In the genomic region with DNA sequence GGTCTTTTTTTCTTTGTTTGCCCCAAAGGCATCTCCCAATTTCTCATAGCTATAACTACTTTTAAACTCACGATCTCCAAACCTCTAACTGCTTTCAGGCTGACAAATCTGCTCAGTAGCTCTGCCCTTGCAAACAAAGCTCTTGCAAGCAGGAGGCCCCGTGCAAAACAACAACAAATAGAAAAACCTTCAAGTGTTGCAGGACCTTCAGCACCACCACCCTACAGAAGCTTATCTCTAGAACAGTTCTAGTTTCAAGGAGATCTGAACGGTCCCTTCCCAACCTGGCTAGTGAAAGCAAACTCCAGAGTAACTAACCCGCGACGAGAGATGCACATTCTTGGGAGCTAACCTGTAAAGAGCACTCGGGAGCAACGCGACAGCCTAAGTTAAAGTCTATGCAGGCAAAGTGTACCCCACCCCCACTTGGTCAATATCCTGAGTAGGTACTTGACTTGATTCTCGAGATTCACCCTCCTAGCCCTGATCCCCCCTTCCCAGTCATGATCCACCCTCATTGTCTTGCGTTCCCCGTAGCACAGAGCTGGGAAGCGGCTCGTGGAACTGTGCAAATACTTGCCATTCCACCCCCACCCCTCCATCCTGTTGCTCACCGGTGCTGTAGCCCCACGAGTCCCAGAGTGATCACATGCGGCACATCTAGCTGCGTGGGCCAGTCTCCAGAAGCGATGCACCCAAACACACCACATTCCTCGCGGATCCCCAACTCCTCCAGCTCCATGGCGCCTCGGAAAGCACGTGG, we compare ENCODE assay signal across 9 mouse cellular contexts. TPM values are rescaled to one million over a fixed set of nuclear protein-coding genes. Genes with fewer than 3 reads are reported as not detected.
DNase-seq lines count a peak whose midpoint lies in the region; ATAC-seq and TF ChIP-seq lines count a peak whose summit lies in the region.
"Had no signal": no experiment of that assay in that cellular context is flagged by ENCODE, and none has a peak within 500 bp of the region (broad histone marks: within the 10 kb centered on the region; RNA-seq: fewer than 3 reads in every experiment).

No protein-coding gene starts in this region.

- peak overlapping the region; percentile 77 for H3K4me3 ChIP-seq in heart, adult 2 months
- H3K4me3 ChIP-seq in embryonic facial prominence, embryonic 11.5 days (ENCODE audit: low read depth, low read length): peak overlapping the region; percentile 65
- H3K4me3 ChIP-seq in intestine, embryonic 14.5 days (ENCODE audit: low read depth, low read length): peak overlapping the region; percentile 81
- peak overlapping the region; percentile 51 for H3K4me3 ChIP-seq in midbrain, embryonic 12.5 days

- peak overlapping the region; percentile 55 for H3K9ac ChIP-seq in heart, adult 2 months (ENCODE audit: low read depth, low read length)
- peak overlapping the region; percentile 78 for H3K9ac ChIP-seq in embryonic facial prominence, embryonic 11.5 days (replicated peaks; ENCODE audit: low read length)
- H3K9ac ChIP-seq in intestine, embryonic 14.5 days (ENCODE audit: low read length): peak overlapping the region; percentile 66
- H3K9ac ChIP-seq in midbrain, embryonic 12.5 days (replicated peaks): peak overlapping the region; percentile 65

- H3K79me2 ChIP-seq in heart, adult 2 months (replicated peaks; ENCODE audit: control insufficient read depth, insufficient read depth, low read length): peaks cover 2% of the 10 kb centered on the region

- DNase-seq in heart, adult 2 months: no peak
- DNase-seq in heart, adult 9 months (ENCODE audit: low spot score in 2 of 2): no peak
- DNase-seq in 3T3-L1 (ENCODE audit: low read depth, low spot score): peak; percentile 60
- DNase-seq in embryonic facial prominence, embryonic 11.5 days (ENCODE audit: low spot score): peak; percentile 51
- no peak for DNase-seq in intestine, embryonic 14.5 days (ENCODE audit: low spot score)
- no peak for DNase-seq in layer of hippocampus, postnatal 14 days (ENCODE audit: low spot score in 2 of 2)
- DNase-seq in cerebellum, adult 9-10 months: no peak

- intact Hi-C loops in heart, adult 2 months (cut with DNase I): loop anchor here (1.0 to 2.0 kb wide), 2 partner anchors 24 to 45 kb away; a partner anchor contains a TSS

- ATAC-seq in embryonic facial prominence, embryonic 11.5 days (replicated peaks; ENCODE audit: insufficient number of reproducible peaks, low FRiP score, low TSS enrichment, low read depth): no peak; the same call in 1 of the 2 replicates
- no peak; the same call in 1 of the 2 replicates for ATAC-seq in intestine, embryonic 14.5 days (replicated peaks; ENCODE audit: low FRiP score, low TSS enrichment, low read depth)
- no peak for ATAC-seq in midbrain, embryonic 12.5 days (ENCODE audit: low FRiP score, low read depth)

- H3K36me3 ChIP-seq in heart, adult 2 months (ENCODE audit: control insufficient read depth, insufficient read depth, low read length): peaks cover 24% of the 10 kb centered on the region
- no peaks in the 10 kb centered on the region for H3K36me3 ChIP-seq in embryonic facial prominence, embryonic 11.5 days (replicated peaks; ENCODE audit: control insufficient read depth, insufficient read depth, low read depth, low read length)
- H3K36me3 ChIP-seq in intestine, embryonic 14.5 days (ENCODE audit: control insufficient read depth, insufficient read depth, low read length): peaks cover 14% of the 10 kb centered on the region; the same call in 1 of the 2 replicates
- 0 out of 2 replicates have a peak, but pooled peaks cover 13% of the 10 kb centered on the region for H3K36me3 ChIP-seq in midbrain, embryonic 12.5 days

- no peak for TF ChIP-seq CTCF in heart, adult 2 months (IDR thresholded peaks at IDR 0.05)

- H3K27ac ChIP-seq in heart, adult 2 months: peak overlapping the region; percentile 76
- peak overlapping the region; percentile 73 for H3K27ac ChIP-seq in embryonic facial prominence, embryonic 11.5 days (replicated peaks; ENCODE audit: low read depth, low read length)
- H3K27ac ChIP-seq in intestine, embryonic 14.5 days (ENCODE audit: low read depth): peak overlapping the region; percentile 81
- peak overlapping the region; percentile 70 for H3K27ac ChIP-seq in midbrain, embryonic 12.5 days (replicated peaks)

- TF ChIP-seq POLR2A in heart, adult 2 months (IDR thresholded peaks at IDR 0.05; ENCODE audit: insufficient read depth, low read depth, low read length): no peak

- 1% methylated on average over 24 of the region's 24 CpGs for WGBS in heart, adult 2 months
- under 1% methylated on average over 24 of the region's 24 CpGs for WGBS in embryonic facial prominence, embryonic 11.5 days
- under 1% methylated on average over 24 of the region's 24 CpGs for WGBS in intestine, embryonic 14.5 days
- under 1% methylated on average over 24 of the region's 24 CpGs for WGBS in midbrain, embryonic 12.5 days

- peaks cover 18% of the 10 kb centered on the region for H3K4me1 ChIP-seq in heart, adult 2 months (ENCODE audit: control insufficient read depth, insufficient read depth, low read length)
- H3K4me1 ChIP-seq in embryonic facial prominence, embryonic 11.5 days (ENCODE audit: control insufficient read depth, insufficient read depth, low read length): no peaks in the 10 kb centered on the region; the same call in 1 of the 2 replicates
- H3K4me1 ChIP-seq in intestine, embryonic 14.5 days (replicated peaks; ENCODE audit: control insufficient read depth, insufficient read depth, low read length): peaks cover 14% of the 10 kb centered on the region
- H3K4me1 ChIP-seq in midbrain, embryonic 12.5 days: peaks cover 29% of the 10 kb centered on the region

- no peaks in the 10 kb centered on the region for H3K9me3 ChIP-seq in embryonic facial prominence, embryonic 11.5 days (replicated peaks; ENCODE audit: control insufficient read depth, low read length)
- no peaks in the 10 kb centered on the region for H3K9me3 ChIP-seq in intestine, embryonic 14.5 days (ENCODE audit: control insufficient read depth, low read length)
- H3K9me3 ChIP-seq in midbrain, embryonic 12.5 days: no peaks in the 10 kb centered on the region

- no peak for TF ChIP-seq EP300 in heart, adult 2 months (IDR thresholded peaks at IDR 0.05; ENCODE audit: insufficient read depth, low read depth, low read length)

- peak overlapping the region; percentile 78 for H3K4me2 ChIP-seq in embryonic facial prominence, embryonic 11.5 days (ENCODE audit: low read depth, low read length)
- H3K4me2 ChIP-seq in intestine, embryonic 14.5 days (ENCODE audit: low read length): peak overlapping the region; percentile 78
- H3K4me2 ChIP-seq in midbrain, embryonic 12.5 days (replicated peaks): peak overlapping the region; percentile 95

- no peaks in the 10 kb centered on the region for H3K27me3 ChIP-seq in heart, adult 2 months (ENCODE audit: control insufficient read depth, insufficient read depth, low read length)
- H3K27me3 ChIP-seq in embryonic facial prominence, embryonic 11.5 days (ENCODE audit: control insufficient read depth, insufficient read depth, low read length): no peaks in the 10 kb centered on the region
- H3K27me3 ChIP-seq in intestine, embryonic 14.5 days (replicated peaks; ENCODE audit: control insufficient read depth, insufficient read depth, low read length): no peaks in the 10 kb centered on the region
- H3K27me3 ChIP-seq in midbrain, embryonic 12.5 days: no peaks in the 10 kb centered on the region

RNA-seq across cellular contexts. Expression of a gene that starts 0.6 kb away (rescaled TPM):
- 100 to 1,000 TPM; 140 to 158 TPM for total RNA-seq in heart, adult 2 months (2021)
- 78.3 and 124 TPM in 2 replicates for polyA plus RNA-seq in heart, adult 2 months (2012; rRNA removed)
- polyA plus RNA-seq in embryonic facial prominence, embryonic 11.5 days (2014; fragmentation: Nextera tagmentation; extraction: Ambion mirVana): 455 and 466 TPM in 2 replicates
- 241 and 252 TPM in 2 replicates for polyA plus RNA-seq in intestine, embryonic 14.5 days (2014; fragmentation: Nextera tagmentation; extraction: Ambion mirVana)
- 288 and 297 TPM in 2 replicates for polyA plus RNA-seq in midbrain, embryonic 12.5 days (2016; fragmentation: Nextera tagmentation; extraction: Ambion mirVana)
- 10 to 100 TPM; 87.7 to 95.4 TPM for total RNA-seq in layer of hippocampus, postnatal 14 days (2021)

RNA-seq across cellular contexts. Expression of a gene that starts 0.9 kb away (rescaled TPM):
- 10 to 100 TPM; 13.3 to 17.6 TPM for total RNA-seq in heart, adult 2 months (2021)
- polyA plus RNA-seq in heart, adult 2 months (2012; rRNA removed): 5.5 and 9.9 TPM in 2 replicates
- 41.9 and 49.6 TPM in 2 replicates for polyA plus RNA-seq in embryonic facial prominence, embryonic 11.5 days (2014; fragmentation: Nextera tagmentation; extraction: Ambion mirVana)
- polyA plus RNA-seq in intestine, embryonic 14.5 days (2014; fragmentation: Nextera tagmentation; extraction: Ambion mirVana): 39.2 and 43.6 TPM in 2 replicates
- 23.7 and 24.3 TPM in 2 replicates for polyA plus RNA-seq in midbrain, embryonic 12.5 days (2016; fragmentation: Nextera tagmentation; extraction: Ambion mirVana)
- 10 to 100 TPM; 13.8 to 14.5 TPM for total RNA-seq in layer of hippocampus, postnatal 14 days (2021)

RNA-seq across cellular contexts. Expression of a gene that starts 24.0 kb away (rescaled TPM):
- total RNA-seq in heart, adult 2 months (2021): 10 to 100 TPM; 51.5 to 56.2 TPM
- polyA plus RNA-seq in heart, adult 2 months (2012; rRNA removed): 16.3 and 37.5 TPM in 2 replicates
- polyA plus RNA-seq in embryonic facial prominence, embryonic 11.5 days (2014; fragmentation: Nextera tagmentation; extraction: Ambion mirVana): 87.4 and 89.5 TPM in 2 replicates
- polyA plus RNA-seq in intestine, embryonic 14.5 days (2014; fragmentation: Nextera tagmentation; extraction: Ambion mirVana): 91.6 and 98.2 TPM in 2 replicates
- 68.0 and 73.4 TPM in 2 replicates for polyA plus RNA-seq in midbrain, embryonic 12.5 days (2016; fragmentation: Nextera tagmentation; extraction: Ambion mirVana)
- total RNA-seq in layer of hippocampus, postnatal 14 days (2021): 100 to 1,000 TPM; 121 to 128 TPM

RNA-seq across cellular contexts. Expression of a gene that starts 45.2 kb away (rescaled TPM):
- 10 to 100 TPM; 12.7 to 16.2 TPM for total RNA-seq in heart, adult 2 months (2021)
- polyA plus RNA-seq in heart, adult 2 months (2012; rRNA removed): 19.9 and 31.8 TPM in 2 replicates
- 17.5 and 18.5 TPM in 2 replicates for polyA plus RNA-seq in embryonic facial prominence, embryonic 11.5 days (2014; fragmentation: Nextera tagmentation; extraction: Ambion mirVana)
- 18.2 and 25.4 TPM in 2 replicates for polyA plus RNA-seq in intestine, embryonic 14.5 days (2014; fragmentation: Nextera tagmentation; extraction: Ambion mirVana)
- 19.9 TPM in 2 replicates for polyA plus RNA-seq in midbrain, embryonic 12.5 days (2016; fragmentation: Nextera tagmentation; extraction: Ambion mirVana)
- total RNA-seq in layer of hippocampus, postnatal 14 days (2021): 10 to 100 TPM; 20.3 to 25.9 TPM

RNA-seq across cellular contexts. Expression of a gene that starts 53.3 kb away (rescaled TPM):
- total RNA-seq in heart, adult 2 months (2021): not detected
- not detected in 2 replicates for polyA plus RNA-seq in heart, adult 2 months (2012; rRNA removed)
- not detected in 2 replicates for polyA plus RNA-seq in embryonic facial prominence, embryonic 11.5 days (2014; fragmentation: Nextera tagmentation; extraction: Ambion mirVana)
- 0.77 TPM in 1 of 2 replicates, not detected in the other for polyA plus RNA-seq in intestine, embryonic 14.5 days (2014; fragmentation: Nextera tagmentation; extraction: Ambion mirVana)
- not detected in 2 replicates for polyA plus RNA-seq in midbrain, embryonic 12.5 days (2016; fragmentation: Nextera tagmentation; extraction: Ambion mirVana)
- total RNA-seq in layer of hippocampus, postnatal 14 days (2021): not detected
- total RNA-seq: gastrocnemius, postnatal 4 days had no signal

Comparison
In these comparisons a context has a peak if more than half of its experiments do, and no peak if none do; other contexts are left out.
1. DNase-seq: peak in 3T3-L1 (single experiment) and embryonic facial prominence, embryonic 11.5 days (single experiment); none in heart, adult 2 months (0 of 2), heart, adult 9 months (0 of 2), intestine, embryonic 14.5 days (single experiment), layer of hippocampus, postnatal 14 days (0 of 2) and cerebellum, adult 9-10 months (single experiment).
2. Peak in every context shown above with its lines, with median percentiles within 50 percentile points of each other: H3K27ac ChIP-seq, H3K4me3 ChIP-seq, H3K9ac ChIP-seq and H3K4me2 ChIP-seq.